Mouse (Mus musculus) kidney, adult 8-10 months (tissue): ENCODE data around the gene Gm49393.
A peak's percentile ranks its signal among the peaks of the same experiment; 100 is the strongest.
"Not testable (repeated sequence)": the region's sequence is repeated elsewhere in the genome, so short reads cannot be mapped to it uniquely, and the experiment has no call there.

Source experiments
- DNase-seq, 2 experiments: peaks; one replicate each; pipeline ENCODE4 v3.0.0; 2022

Gene Gm49393

GRCm38 (mm10) chr13:60935490-60935889, at the start of gene Gm49393:
Gene Gm49393 (minus strand): TSS chr13:60935590.
- not testable (repeated sequence) for DNase-seq

- DNase-seq, result peak in 1 of 2 experiments; percentile 15
Observed at GRCm38 (mm10) chr13:60972319-60972718, 36.9 kb upstream of the Gm49393 start.

GRCm38 (mm10) chr13:60963985-60964384, 28.6 kb upstream of the Gm49393 start:
- peak in 1 of 2 experiments; percentile 12 for DNase-seq

- DNase-seq, result no peak
Observed at GRCm38 (mm10) chr13:60961706-60962105, 26.3 kb upstream of the Gm49393 start.

- DNase-seq, result not testable (repeated sequence)
Observed at GRCm38 (mm10) chr13:60941884-60942283, 6.5 kb upstream of the Gm49393 start, which contains the start of gene Tpbpa. Gene Tpbpa (minus strand): TSS chr13:60941984.

- peak; percentile 37 to 69 for DNase-seq
Observed at GRCm38 (mm10) chr13:60936500-60936901, 1.1 kb upstream of the Gm49393 start, which contains the start of the genes Gm49391 and Ctla2a. Gene Gm49391 (minus strand): TSS chr13:60936571. Gene Ctla2a (minus strand): TSS chr13:60936625.

- DNase-seq, result not testable (repeated sequence)
Observed at GRCm38 (mm10) chr13:60904780-60905179, 30.6 kb downstream of the Gm49393 start, which contains the start of gene Tpbpb. Gene Tpbpb (minus strand): TSS chr13:60904880.

- DNase-seq, result peak; percentile 39 to 71
Observed at GRCm38 (mm10) chr13:60897328-60897727, 38.1 kb downstream of the Gm49393 start, which contains the start of gene Ctla2b. Gene Ctla2b (minus strand): TSS chr13:60897447.

GRCm38 (mm10) chr13:60896794-60897193, 38.6 kb downstream of the Gm49393 start, which contains the start of gene Gm49392:
Gene Gm49392 (minus strand): TSS chr13:60896894.
- not testable (repeated sequence) for DNase-seq

GRCm38 (mm10) chr13:60895406-60896160, 39.8 kb downstream of the Gm49393 start:
- no peak for DNase-seq

GRCm38 (mm10) chr13:60892301-60892700, 43.1 kb downstream of the Gm49393 start:
- no peak for DNase-seq

GRCm38 (mm10) chr13:60864281-60864680, 71.1 kb downstream of the Gm49393 start, which contains the start of gene 4930486L24Rik:
Gene 4930486L24Rik (minus strand): TSS chr13:60864475.
- DNase-seq, result no peak

GRCm38 (mm10) chr13:60848241-60849120, 86.9 kb downstream of the Gm49393 start:
- DNase-seq, result peak in 1 of 2 experiments; percentile 1

- no peak for DNase-seq
Observed at GRCm38 (mm10) chr13:60843153-60843552, 92.2 kb downstream of the Gm49393 start.

GRCm38 (mm10) chr13:60842703-60843102, 92.7 kb downstream of the Gm49393 start:
- no peak for DNase-seq

GRCm38 (mm10) chr13:60839353-60839902, 96.0 kb downstream of the Gm49393 start:
- no peak for DNase-seq

GRCm38 (mm10) chr13:60826052-60826451, 109.3 kb downstream of the Gm49393 start:
- peak in 1 of 2 experiments; percentile 8 for DNase-seq

GRCm38 (mm10) chr13:60820486-60821175, 114.8 kb downstream of the Gm49393 start:
- DNase-seq, result no peak

GRCm38 (mm10) chr13:60819469-60819868, 115.9 kb downstream of the Gm49393 start:
- peak; percentile 5 to 26 for DNase-seq

GRCm38 (mm10) chr13:60813722-60814121, 121.7 kb downstream of the Gm49393 start:
- DNase-seq, result no peak

GRCm38 (mm10) chr13:60812768-60813167, 122.6 kb downstream of the Gm49393 start:
- DNase-seq, result no peak

GRCm38 (mm10) chr13:60809690-60810089, 125.7 kb downstream of the Gm49393 start:
- DNase-seq, result no peak
